Mouse (Mus musculus): ENCODE results near the gene Lrrc25.

Gene Lrrc25

GRCm38 (mm10) chr8:70599507-70600290 lies 16.3 kb upstream of the Lrrc25 start:
- DNase-seq (ENCODE audit: low read depth): no peak

GRCm38 (mm10) chr8:70600473-70601270 lies 15.3 kb upstream of the Lrrc25 start:
- DNase-seq (ENCODE audit: low read depth): no peak

GRCm38 (mm10) chr8:70601271-70601649 lies 14.7 kb upstream of the Lrrc25 start:
- DNase-seq (ENCODE audit: low read depth): peak; percentile 77

DNA sequence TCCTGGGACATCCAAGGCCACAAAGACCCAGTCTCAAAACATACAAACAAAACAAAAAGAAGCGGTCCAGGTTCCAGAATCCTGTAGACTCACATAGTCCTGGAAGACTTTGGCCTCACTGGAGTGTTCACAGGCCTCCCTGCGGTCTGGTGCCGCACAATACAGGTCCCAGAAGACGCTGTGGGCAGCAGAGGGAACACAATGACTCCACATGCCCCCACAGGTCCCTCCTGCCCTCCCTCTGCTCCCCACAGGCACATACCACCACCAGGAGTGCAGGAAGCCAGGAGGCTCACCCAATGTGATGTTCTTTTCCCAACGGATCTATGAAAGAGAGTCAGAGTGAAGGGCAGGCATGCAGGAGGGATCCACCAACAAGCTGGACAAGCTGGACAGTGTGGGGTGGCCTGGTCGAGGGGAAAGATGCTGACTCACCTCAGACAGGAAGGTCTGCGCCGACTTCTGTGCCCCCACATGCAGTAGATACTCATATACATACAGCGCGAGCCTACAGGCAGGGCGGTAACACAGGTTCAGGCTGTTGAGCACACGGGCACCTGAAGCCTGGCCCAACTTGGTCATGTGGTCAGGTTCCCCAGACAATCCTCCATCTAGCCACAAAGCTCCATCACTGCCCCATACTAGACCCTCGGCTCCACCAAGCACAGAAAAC lies 13.7 kb upstream of the Lrrc25 start:
- no peak for DNase-seq (ENCODE audit: low read depth)

- no peak for DNase-seq (ENCODE audit: low read depth)
Measured at GRCm38 (mm10) chr8:70604558-70604957, 11.4 kb upstream of the Lrrc25 start.

DNA sequence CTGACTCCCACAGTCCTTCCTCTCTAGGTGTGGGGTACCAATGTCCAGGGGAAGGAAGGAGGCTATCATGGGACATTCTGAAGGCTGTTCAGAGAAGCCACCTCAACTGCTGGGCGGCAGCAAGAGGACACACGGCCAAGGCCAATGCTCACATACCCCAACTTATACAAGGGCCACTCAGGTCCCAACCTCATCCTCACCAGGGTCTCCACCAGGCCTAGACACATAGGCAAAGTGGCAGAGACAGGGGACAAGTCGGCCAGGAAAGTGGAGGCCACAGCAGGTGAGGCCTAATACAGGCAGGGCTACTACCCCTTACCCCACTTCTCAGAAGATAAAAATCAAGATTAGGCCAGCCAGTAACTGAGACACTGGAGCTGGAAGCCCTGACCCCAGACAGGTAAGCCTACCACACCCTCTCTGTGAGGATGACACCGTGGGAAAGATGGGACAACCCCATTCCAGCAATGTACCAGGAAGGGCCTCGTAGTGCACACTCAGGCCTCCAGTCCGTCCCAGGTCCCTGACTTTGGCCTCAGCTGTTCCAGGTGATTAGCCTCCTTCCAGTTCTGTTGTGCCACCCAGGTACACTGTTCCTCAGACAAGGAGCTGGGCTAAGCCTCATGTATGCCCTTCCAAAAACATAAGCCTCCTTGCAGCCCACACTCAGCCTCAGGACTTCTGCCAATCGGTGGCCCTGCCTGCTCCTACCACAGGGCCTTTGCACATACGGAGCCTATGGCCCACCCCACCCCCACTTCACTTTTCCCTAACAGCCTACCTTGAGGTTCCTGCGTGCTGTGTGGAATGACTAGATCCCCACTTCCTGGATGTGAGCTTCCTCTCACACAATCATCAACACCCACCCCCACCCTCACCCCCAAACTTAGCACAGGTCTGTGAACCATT lies 9.8 kb upstream of the Lrrc25 start:
- DNase-seq (ENCODE audit: low read depth): no peak

GRCm38 (mm10) chr8:70606780-70607602 lies 9.0 kb upstream of the Lrrc25 start:
- DNase-seq (ENCODE audit: low read depth): no peak

- peak; percentile 42 for DNase-seq (ENCODE audit: low read depth)
Measured at GRCm38 (mm10) chr8:70607603-70607897, 8.4 kb upstream of the Lrrc25 start.

DNA sequence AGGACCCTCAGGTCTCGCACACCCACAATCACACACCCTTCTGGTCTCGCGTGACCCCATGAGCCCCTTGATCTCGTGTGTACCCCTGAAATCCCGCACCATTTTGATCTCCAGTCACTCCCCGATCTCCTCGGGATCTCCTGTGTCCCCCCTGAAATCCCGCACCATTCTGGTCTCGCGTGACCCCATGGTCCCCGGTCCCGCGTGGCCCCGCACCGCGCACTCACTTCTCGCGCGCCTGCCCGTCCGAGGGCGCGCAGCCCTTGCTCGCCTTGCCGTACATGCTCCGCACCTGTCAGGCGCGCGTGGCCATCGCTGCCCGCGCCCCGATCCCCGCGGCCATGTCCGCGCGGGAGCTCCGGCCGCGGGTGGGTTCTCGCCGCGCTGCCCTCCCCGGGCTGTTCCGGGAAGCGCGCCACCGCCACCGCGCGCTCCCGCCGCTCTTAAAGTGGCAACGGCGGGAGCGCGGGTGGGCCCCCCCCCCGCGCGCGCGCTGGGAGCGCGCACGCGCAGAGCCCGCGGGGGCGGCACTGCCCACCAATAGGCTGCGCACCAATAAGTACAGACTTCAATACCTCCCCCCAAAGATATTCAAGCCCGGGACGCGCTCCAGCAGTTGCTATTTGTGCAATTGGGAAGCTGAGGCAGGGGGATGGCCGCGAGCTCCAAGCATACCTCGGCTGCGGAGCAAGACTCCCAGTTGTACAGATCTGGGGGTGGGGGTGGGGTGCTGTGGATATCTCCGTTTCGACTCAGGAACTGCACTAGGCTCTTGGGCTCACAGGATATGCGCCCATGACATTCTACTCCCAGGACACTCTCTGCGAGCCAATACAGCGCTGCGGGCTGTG lies 7.8 kb upstream of the Lrrc25 start:
- DNase-seq (ENCODE audit: low read depth): peak; percentile 74

GRCm38 (mm10) chr8:70608749-70609367 lies 7.1 kb upstream of the Lrrc25 start, which contains the start of gene Ssbp4:
Gene Ssbp4 (minus strand): TSS chr8:70608872.
- DNase-seq (ENCODE audit: low read depth): no peak

GRCm38 (mm10) chr8:70609368-70609848 lies 6.5 kb upstream of the Lrrc25 start:
- DNase-seq (ENCODE audit: low read depth): peak; percentile 94

- peak; percentile 94 for DNase-seq (ENCODE audit: low read depth)
Measured at GRCm38 (mm10) chr8:70609849-70610795, 5.8 kb upstream of the Lrrc25 start.

GRCm38 (mm10) chr8:70610796-70611771 lies 4.9 kb upstream of the Lrrc25 start:
- DNase-seq (ENCODE audit: low read depth): peak; percentile 89

DNA sequence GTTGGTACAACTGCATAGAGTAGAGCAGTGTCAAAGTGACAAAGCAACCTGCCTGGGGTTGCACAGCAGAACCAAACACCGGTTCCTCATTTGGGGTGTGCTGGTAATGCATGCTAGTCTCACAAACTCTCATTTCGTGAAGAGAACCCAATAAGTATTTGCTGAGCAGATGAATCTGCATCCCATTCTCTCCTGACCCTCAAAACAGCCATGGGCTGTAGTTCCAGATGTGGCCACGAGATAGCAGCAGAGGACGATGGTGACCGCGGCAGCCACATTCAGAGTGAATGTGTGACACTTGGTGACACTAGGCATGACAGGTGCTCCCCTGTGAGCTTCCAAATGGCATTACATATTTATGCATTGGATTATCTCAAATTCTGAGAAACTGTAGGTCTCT lies 4.1 kb upstream of the Lrrc25 start:
- peak; percentile 95 for DNase-seq (ENCODE audit: low read depth)

- DNase-seq (ENCODE audit: low read depth): no peak
Measured at GRCm38 (mm10) chr8:70613763-70614162, 2.2 kb upstream of the Lrrc25 start.

DNA sequence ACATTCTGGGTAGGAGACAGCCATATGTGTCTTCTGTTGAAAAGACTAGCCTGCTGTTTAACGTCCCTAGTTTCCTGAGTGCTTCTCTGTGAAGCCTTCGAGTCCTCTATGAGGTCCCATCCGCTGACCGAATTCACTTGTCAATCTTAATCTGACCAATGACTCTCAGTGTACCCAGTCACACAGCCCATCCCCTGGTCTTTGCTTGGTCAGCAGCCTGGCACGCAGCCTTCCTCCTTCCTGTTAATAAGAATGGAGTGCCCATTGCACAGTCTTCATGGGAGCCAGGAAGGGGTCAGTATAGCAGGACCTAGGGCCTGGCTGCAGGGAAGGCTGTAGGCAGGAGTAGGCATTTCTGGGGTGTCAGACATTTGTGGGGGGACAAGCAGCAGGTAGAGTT lies 1.5 kb upstream of the Lrrc25 start:
- DNase-seq (ENCODE audit: low read depth): no peak

- DNase-seq (ENCODE audit: low read depth): no peak
Measured at GRCm38 (mm10) chr8:70615281-70615680, 674 bp upstream of the Lrrc25 start.

All from naive thymus-derived CD4-positive, alpha-beta T cell, adult 2 months (primary cell).